Mouse (Mus musculus) midbrain, embryonic 11.5 days (tissue): ENCODE measurements around the gene Btnl2. TPM values are rescaled to one million over a fixed set of nuclear protein-coding genes. Genes with fewer than 3 reads are reported as not detected.

Experiments
- ATAC-seq: fragments of 200-750 bp; cut with Nextera tagmentation; 2 replicates; pipeline ENCODE4 v1.8.0; 2017; ENCODE audit warnings: moderate TSS enrichment, moderate library complexity; ENCODE audit not compliant: low FRiP score
- DNase-seq: peaks from one replicate; pipeline ENCODE4 v3.0.0; 2015; ENCODE audit warnings: low spot score; ENCODE audit errors: missing footprints
- H3K27ac ChIP-seq: fragments of 300-500 bp; sonication (generic); 2 replicates; pipeline ENCODE4 v1.5.1; 2014; ENCODE audit warnings: low read depth, low read length
- H3K27me3 ChIP-seq: fragments of 300-500 bp; sonication (generic); 2 replicates; pipeline ENCODE4 v1.6.1; 2014; ENCODE audit warnings: mild to moderate bottlenecking, low read length, moderate library complexity, mixed read lengths; ENCODE audit not compliant: control insufficient read depth, insufficient read depth
- H3K36me3 ChIP-seq: fragments of 300-500 bp; sonication (generic); 2 replicates; pipeline ENCODE4 v1.6.1; 2014; ENCODE audit warnings: mild to moderate bottlenecking, low read length, moderate library complexity, mixed read lengths; ENCODE audit not compliant: control insufficient read depth, insufficient read depth
- H3K4me1 ChIP-seq: fragments of 300-500 bp; sonication (generic); 2 replicates; pipeline ENCODE4 v1.6.1; 2014; ENCODE audit warnings: low read length; ENCODE audit not compliant: control insufficient read depth, insufficient read depth
- H3K4me2 ChIP-seq: fragments of 300-500 bp; sonication (generic); 2 replicates; pipeline ENCODE4 v1.6.1; 2014; ENCODE audit warnings: mild to moderate bottlenecking, moderate library complexity
- H3K4me3 ChIP-seq: fragments of 300-500 bp; sonication (generic); 2 replicates; pipeline ENCODE4 v1.5.1; 2014; ENCODE audit warnings: low read depth, low read length
- H3K9ac ChIP-seq: fragments of 300-500 bp; sonication (generic); 2 replicates; pipeline ENCODE4 v1.6.1; 2014; ENCODE audit warnings: low read length
- H3K9me3 ChIP-seq: fragments of 300-500 bp; sonication (generic); 2 replicates; pipeline ENCODE4 v1.6.1; 2016; ENCODE audit warnings: low read length; ENCODE audit not compliant: control insufficient read depth
- WGBS: fragments of 180-500 bp; shearing (Covaris S2); extraction: QIAGEN DNeasy Blood & Tissue Kit; methylation state at CpG from one replicate; pipeline ENCODE4 v1.1.7; 2014; 5-methylcytosine and 5-hydroxymethylcytosine counted together
- polyA plus RNA-seq: library from polyadenylated mRNA; unstranded; fragments of >200 nt; fragmentation: Nextera tagmentation; extraction: Ambion mirVana; gene quantifications from 2 replicates; pipeline ENCODE4 v1.2.1, GENCODE M21; 2014

The Btnl2 gene
- polyA plus RNA-seq, 1 experiment from 2014 or later, result 0.07 TPM

- Histone ChIP-seq H3K27me3 (no peaks in the 10 kb centered on the region), H3K36me3 (no peaks in the 10 kb centered on the region), H3K4me3 (no peak overlapping the region), H3K9ac (no peak overlapping the region), H3K4me2 (no peak overlapping the region), H3K4me1 (no peaks in the 10 kb centered on the region), H3K27ac (no peak overlapping the region), H3K9me3 (no peaks in the 10 kb centered on the region)
- no peak for ATAC-seq
- 50% methylated on average over 3 of the region's 3 CpGs for WGBS
- no peak for DNase-seq
Observed at GRCm38 (mm10) chr17:34340619-34341402, 13.8 kb upstream of the Btnl2 start.

GRCm38 (mm10) chr17:34344882-34345281, 9.7 kb upstream of the Btnl2 start:
- no peaks in the 10 kb centered on the region for H3K36me3 ChIP-seq
- no peak overlapping the region for H3K4me2 ChIP-seq
- H3K4me1 ChIP-seq, result no peaks in the 10 kb centered on the region
- 91% methylated on average over 4 of the region's 4 CpGs for WGBS
- H3K27me3 ChIP-seq, result no peaks in the 10 kb centered on the region
- DNase-seq (no peak), ATAC-seq (no peak)
- no peak overlapping the region for H3K9ac ChIP-seq
- H3K4me3 ChIP-seq, result no peak overlapping the region
- H3K9me3 ChIP-seq, result no peaks in the 10 kb centered on the region
- H3K27ac ChIP-seq, result no peak overlapping the region

GRCm38 (mm10) chr17:34345486-34345885, 9.1 kb upstream of the Btnl2 start:
- no peak for ATAC-seq
- DNase-seq, result no peak
- no peaks in the 10 kb centered on the region for H3K9me3 ChIP-seq
- WGBS, result 86% methylated on average over 7 of the region's 7 CpGs
- H3K27ac ChIP-seq, result no peak overlapping the region
- no peak overlapping the region for H3K9ac ChIP-seq
- no peak overlapping the region for H3K4me3 ChIP-seq
- H3K36me3 ChIP-seq, result no peaks in the 10 kb centered on the region
- no peaks in the 10 kb centered on the region for H3K27me3 ChIP-seq
- no peak overlapping the region for H3K4me2 ChIP-seq
- H3K4me1 ChIP-seq, result no peaks in the 10 kb centered on the region

- Histone ChIP-seq H3K9ac (no peak overlapping the region), H3K4me2 (no peak overlapping the region), H3K9me3 (no peaks in the 10 kb centered on the region), H3K4me1 (no peaks in the 10 kb centered on the region), H3K27me3 (no peaks in the 10 kb centered on the region), H3K27ac (no peak overlapping the region), H3K36me3 (no peaks in the 10 kb centered on the region), H3K4me3 (no peak overlapping the region)
- DNase-seq, result no peak
- no peak for ATAC-seq
- WGBS, result 82% methylated on average over 3 of the region's 3 CpGs
Observed at GRCm38 (mm10) chr17:34346041-34346440, 8.6 kb upstream of the Btnl2 start.

GRCm38 (mm10) chr17:34347606-34348308, 6.9 kb upstream of the Btnl2 start:
- H3K4me3 ChIP-seq, result no peak overlapping the region
- WGBS, result 75% methylated on average over 6 of the region's 6 CpGs

GRCm38 (mm10) chr17:34349429-34349828, 5.2 kb upstream of the Btnl2 start:
- H3K36me3 ChIP-seq, result no peaks in the 10 kb centered on the region
- no peak overlapping the region for H3K4me3 ChIP-seq
- H3K9me3 ChIP-seq, result no peaks in the 10 kb centered on the region
- DNase-seq (peak; percentile 98), ATAC-seq (no peak)
- no peak overlapping the region for H3K4me2 ChIP-seq
- 8% methylated on average over 4 of the region's 4 CpGs for WGBS
- no peaks in the 10 kb centered on the region for H3K27me3 ChIP-seq
- H3K4me1 ChIP-seq, result no peaks in the 10 kb centered on the region
- no peak overlapping the region for H3K27ac ChIP-seq
- no peak overlapping the region for H3K9ac ChIP-seq

More at GRCm38 (mm10) chr17:34347606-34348308, 6.9 kb upstream of the Btnl2 start:
- no peak for DNase-seq
- Histone ChIP-seq H3K9ac (no peak overlapping the region), H3K4me2 (no peak overlapping the region), H3K9me3 (no peaks in the 10 kb centered on the region), H3K27me3 (no peaks in the 10 kb centered on the region), H3K36me3 (no peaks in the 10 kb centered on the region), H3K27ac (no peak overlapping the region), H3K4me1 (no peaks in the 10 kb centered on the region)
- no peak for ATAC-seq

- no peak for ATAC-seq
- H3K9ac ChIP-seq, result no peak overlapping the region
Observed at GRCm38 (mm10) chr17:34354940-34355339, 318 bp downstream of the Btnl2 start.

GRCm38 (mm10) chr17:34362954-34363546, 8.4 kb downstream of the Btnl2 start:
- WGBS, result 85% methylated on average over 15 of the region's 15 CpGs
- ATAC-seq, result no peak
- H3K9ac ChIP-seq, result no peak overlapping the region
- no peaks in the 10 kb centered on the region for H3K27me3 ChIP-seq
- H3K4me3 ChIP-seq, result no peak overlapping the region
- H3K4me1 ChIP-seq, result no peaks in the 10 kb centered on the region
- no peaks in the 10 kb centered on the region for H3K36me3 ChIP-seq
- H3K4me2 ChIP-seq, result no peak overlapping the region
- no peak overlapping the region for H3K27ac ChIP-seq
- H3K9me3 ChIP-seq, result no peaks in the 10 kb centered on the region
- no peak for DNase-seq

More at GRCm38 (mm10) chr17:34354940-34355339, 318 bp downstream of the Btnl2 start:
- no peak for DNase-seq
- WGBS, result 95% methylated on average over 1 of the region's 1 CpGs
- H3K4me3 ChIP-seq, result no peak overlapping the region
- H3K36me3 ChIP-seq, result no peaks in the 10 kb centered on the region
- H3K4me2 ChIP-seq, result no peak overlapping the region
- H3K27me3 ChIP-seq, result no peaks in the 10 kb centered on the region
- H3K9me3 ChIP-seq, result no peaks in the 10 kb centered on the region
- no peak overlapping the region for H3K27ac ChIP-seq
- no peaks in the 10 kb centered on the region for H3K4me1 ChIP-seq
